Mouse (Mus musculus) lung, embryonic 15.5 days (tissue): ENCODE measurements around the gene Trim41. TPM values are rescaled to one million over a fixed set of nuclear protein-coding genes. Genes with fewer than 3 reads are reported as not detected.
"Not testable (repeated sequence)": the region's sequence is repeated elsewhere in the genome, so short reads cannot be mapped to it uniquely, and the experiment has no call there.

Source experiments
- ATAC-seq: fragments of 200-750 bp; cut with Nextera tagmentation; 2 replicates; pipeline ENCODE4 v1.8.0; 2017; ENCODE audit warnings: moderate number of reproducible peaks, borderline replicate concordance; ENCODE audit not compliant: low FRiP score, low TSS enrichment; ENCODE audit errors: extremely low read depth
- H3K27ac ChIP-seq: fragments of 300-500 bp; sonication (generic); 2 replicates; pipeline ENCODE4 v1.5.1; 2015; ENCODE audit warnings: moderate library complexity, mild to moderate bottlenecking, inconsistent platforms
- H3K27me3 ChIP-seq: fragments of 300-500 bp; sonication (generic); 2 replicates; pipeline ENCODE4 v1.6.1; 2015; ENCODE audit warnings: inconsistent platforms
- H3K36me3 ChIP-seq: fragments of 300-500 bp; sonication (generic); 2 replicates; pipeline ENCODE4 v1.6.1; 2015; ENCODE audit warnings: inconsistent platforms
- H3K4me1 ChIP-seq: fragments of 300-500 bp; sonication (generic); 2 replicates; pipeline ENCODE4 v1.6.1; 2015; ENCODE audit warnings: inconsistent platforms
- H3K4me2 ChIP-seq: fragments of 300-500 bp; sonication (generic); 2 replicates; pipeline ENCODE4 v1.6.1; 2015; ENCODE audit warnings: inconsistent platforms, mild to moderate bottlenecking, moderate library complexity
- H3K4me3 ChIP-seq: fragments of 300-500 bp; sonication (generic); 2 replicates; pipeline ENCODE4 v1.5.1; 2015; ENCODE audit warnings: mild to moderate bottlenecking, inconsistent platforms
- H3K9ac ChIP-seq: fragments of 300-500 bp; sonication (generic); 2 replicates; pipeline ENCODE4 v1.6.1; 2015; ENCODE audit warnings: inconsistent platforms
- H3K9me3 ChIP-seq: fragments of 300-500 bp; sonication (generic); 2 replicates; pipeline ENCODE4 v1.6.1; 2016; ENCODE audit warnings: inconsistent platforms
- WGBS: fragments of 180-500 bp; shearing (Covaris S2); methylation state at CpG from one replicate; pipeline ENCODE4 v1.1.7; 2015; 5-methylcytosine and 5-hydroxymethylcytosine counted together
- polyA plus RNA-seq: library from polyadenylated mRNA; unstranded; fragments of >200 nt; fragmentation: Nextera tagmentation; extraction: Ambion mirVana; gene quantifications from 2 replicates; pipeline ENCODE4 v1.2.1, GENCODE M21; 2015

Gene Trim41
- polyA plus RNA-seq, 1 experiment from 2014 or later = 5.7 TPM

GRCm38 (mm10) chr11:48846881-48847280 is 29.7 kb upstream of the Trim41 start:
- no peak overlapping the region for H3K27ac ChIP-seq
- WGBS = 57% methylated on average over 5 of the region's 5 CpGs
- no peak for ATAC-seq

GRCm38 (mm10) chr11:48846362-48846761 is 29.2 kb upstream of the Trim41 start:
- not testable (repeated sequence) for H3K9ac ChIP-seq, H3K4me1 ChIP-seq
- WGBS = 72% methylated on average over 2 of the region's 2 CpGs

More at GRCm38 (mm10) chr11:48846881-48847280, 29.7 kb upstream of the Trim41 start:
- Histone ChIP-seq H3K4me1 (peaks cover 3% of the 10 kb centered on the region), H3K4me2 (no peak overlapping the region), H3K36me3 (no peaks in the 10 kb centered on the region), H3K9me3 (no peaks in the 10 kb centered on the region), H3K4me3 (no peak overlapping the region), H3K9ac (no peak overlapping the region), H3K27me3 (peaks cover 7% of the 10 kb centered on the region; the same call in 1 of the 2 replicates)

GRCm38 (mm10) chr11:48845244-48845815 is 28.2 kb upstream of the Trim41 start:
- ATAC-seq = no peak
- Histone ChIP-seq H3K4me1 (peaks cover 3% of the 10 kb centered on the region), H3K36me3 (no peaks in the 10 kb centered on the region), H3K27ac (no peak overlapping the region), H3K4me3 (no peak overlapping the region), H3K4me2 (no peak overlapping the region), H3K27me3 (peaks cover 7% of the 10 kb centered on the region; the same call in 1 of the 2 replicates), H3K9ac (no peak overlapping the region), H3K9me3 (no peaks in the 10 kb centered on the region)
- WGBS = 30% methylated on average over 13 of the region's 13 CpGs

More at GRCm38 (mm10) chr11:48846362-48846761, 29.2 kb upstream of the Trim41 start:
- H3K27me3 ChIP-seq, H3K9me3 ChIP-seq, H3K4me2 ChIP-seq, H3K4me3 ChIP-seq, H3K27ac ChIP-seq, H3K36me3 ChIP-seq, ATAC-seq: not testable (repeated sequence)

GRCm38 (mm10) chr11:48844309-48844708 is 27.2 kb upstream of the Trim41 start:
- H3K9me3 ChIP-seq = no peaks in the 10 kb centered on the region
- H3K27ac ChIP-seq = no peak overlapping the region
- no peak overlapping the region for H3K9ac ChIP-seq
- H3K27me3 ChIP-seq = peaks cover 7% of the 10 kb centered on the region; the same call in 1 of the 2 replicates
- H3K4me3 ChIP-seq = no peak overlapping the region
- H3K36me3 ChIP-seq = no peaks in the 10 kb centered on the region
- no peak overlapping the region for H3K4me2 ChIP-seq
- 55% methylated on average over 6 of the region's 6 CpGs for WGBS
- no peak for ATAC-seq
- no peaks in the 10 kb centered on the region for H3K4me1 ChIP-seq

GRCm38 (mm10) chr11:48843202-48843601 is 26.0 kb upstream of the Trim41 start:
- no peak for ATAC-seq
- WGBS = 55% methylated on average over 11 of the region's 11 CpGs
- no peaks in the 10 kb centered on the region; the same call in 1 of the 2 replicates for H3K27me3 ChIP-seq

GRCm38 (mm10) chr11:48842378-48842792 is 25.2 kb upstream of the Trim41 start:
- Histone ChIP-seq H3K27me3 (no peaks in the 10 kb centered on the region), H3K27ac (no peak overlapping the region), H3K9ac (no peak overlapping the region), H3K4me2 (no peak overlapping the region), H3K4me3 (no peak overlapping the region), H3K4me1 (no peaks in the 10 kb centered on the region; the same call in 1 of the 2 replicates), H3K36me3 (no peaks in the 10 kb centered on the region), H3K9me3 (no peaks in the 10 kb centered on the region)
- ATAC-seq = no peak
- 67% methylated on average over 4 of the region's 4 CpGs for WGBS

More at GRCm38 (mm10) chr11:48843202-48843601, 26.0 kb upstream of the Trim41 start:
- Histone ChIP-seq H3K9me3 (no peaks in the 10 kb centered on the region), H3K4me2 (no peak overlapping the region), H3K27ac (no peak overlapping the region), H3K4me3 (no peak overlapping the region), H3K36me3 (no peaks in the 10 kb centered on the region), H3K9ac (no peak overlapping the region), H3K4me1 (no peaks in the 10 kb centered on the region; the same call in 1 of the 2 replicates)

- no peaks in the 10 kb centered on the region for H3K36me3 ChIP-seq
- no peaks in the 10 kb centered on the region for H3K9me3 ChIP-seq
- 78% methylated on average over 5 of the region's 5 CpGs for WGBS
- H3K4me1 ChIP-seq = peaks cover 4% of the 10 kb centered on the region
- H3K4me2 ChIP-seq = no peak overlapping the region
- ATAC-seq = no peak
- H3K4me3 ChIP-seq = no peak overlapping the region
- no peak overlapping the region for H3K27ac ChIP-seq
- H3K27me3 ChIP-seq = no peaks in the 10 kb centered on the region
- no peak overlapping the region for H3K9ac ChIP-seq
Measured at GRCm38 (mm10) chr11:48841213-48841612, 24.1 kb upstream of the Trim41 start.

- ATAC-seq = no peak
- Histone ChIP-seq H3K36me3 (no peaks in the 10 kb centered on the region), H3K9me3 (no peaks in the 10 kb centered on the region), H3K4me1 (peaks cover 4% of the 10 kb centered on the region), H3K4me2 (no peak overlapping the region), H3K27me3 (no peaks in the 10 kb centered on the region), H3K4me3 (no peak overlapping the region), H3K27ac (no peak overlapping the region), H3K9ac (no peak overlapping the region)
Measured at GRCm38 (mm10) chr11:48840805-48841204, 23.7 kb upstream of the Trim41 start.

- H3K27me3 ChIP-seq = no peaks in the 10 kb centered on the region
- no peak overlapping the region for H3K9ac ChIP-seq
- H3K4me1 ChIP-seq = peaks cover 11% of the 10 kb centered on the region
- peak overlapping the region; percentile 88; the same call in 1 of the 2 replicates for H3K4me3 ChIP-seq
- no peak overlapping the region for H3K27ac ChIP-seq
- 72% methylated on average over 10 of the region's 10 CpGs for WGBS
- H3K9me3 ChIP-seq = no peaks in the 10 kb centered on the region
- ATAC-seq = no peak
- no peaks in the 10 kb centered on the region for H3K36me3 ChIP-seq
- H3K4me2 ChIP-seq = peak overlapping the region; percentile 91
Measured at GRCm38 (mm10) chr11:48838879-48839680, 21.9 kb upstream of the Trim41 start.

- Histone ChIP-seq H3K36me3 (no peaks in the 10 kb centered on the region), H3K9ac (peak overlapping the region; percentile 62), H3K4me3 (peak overlapping the region; percentile 88), H3K27me3 (no peaks in the 10 kb centered on the region), H3K27ac (no peak overlapping the region), H3K4me2 (peak overlapping the region; percentile 91), H3K4me1 (peaks cover 11% of the 10 kb centered on the region), H3K9me3 (no peaks in the 10 kb centered on the region)
- WGBS = 2% methylated on average over 16 of the region's 16 CpGs
- ATAC-seq = no peak
Measured at GRCm38 (mm10) chr11:48838181-48838797, 21.1 kb upstream of the Trim41 start.

GRCm38 (mm10) chr11:48837310-48838180 is 20.4 kb upstream of the Trim41 start:
- Histone ChIP-seq H3K9ac (peak overlapping the region; percentile 62), H3K4me1 (peaks cover 11% of the 10 kb centered on the region), H3K4me3 (peak overlapping the region; percentile 88), H3K27me3 (no peaks in the 10 kb centered on the region), H3K9me3 (no peaks in the 10 kb centered on the region), H3K36me3 (no peaks in the 10 kb centered on the region), H3K27ac (0 out of 2 replicates have a peak overlapping the region, but pooled peaks have one; percentile 8), H3K4me2 (peak overlapping the region; percentile 91)
- 0% methylated on average over 76 of the region's 77 CpGs for WGBS
- ATAC-seq = peak; percentile 25
